Mouse (Mus musculus) limb, embryonic 14.5 days (tissue): Measurements from ENCODE around the gene Antxr1. TPM values are rescaled to one million over a fixed set of nuclear protein-coding genes. Genes with fewer than 3 reads are reported as not detected.

Experiments used
- ATAC-seq: fragments of 200-750 bp; cut with Nextera tagmentation; 2 replicates; pipeline ENCODE4 v1.8.0; 2017; ENCODE audit warnings: low read depth, moderate number of reproducible peaks, moderate TSS enrichment; ENCODE audit not compliant: low FRiP score
- DNase-seq: peaks from one replicate; pipeline ENCODE4 v3.0.0-alpha.2; 2015; ENCODE audit warnings: low spot score
- H3K27ac ChIP-seq: fragments of 300-500 bp; sonication (generic); replicated peaks from 2 replicates; pipeline ENCODE4 v1.5.1; 2014; ENCODE audit warnings: low read depth, mild to moderate bottlenecking, low read length, moderate library complexity, mixed read lengths
- H3K27me3 ChIP-seq: fragments of 300-500 bp; sonication (generic); 2 replicates; pipeline ENCODE4 v1.6.1; 2014; ENCODE audit warnings: low read length, mixed read lengths; ENCODE audit not compliant: control insufficient read depth, insufficient read depth
- H3K36me3 ChIP-seq: fragments of 300-500 bp; sonication (generic); 2 replicates; pipeline ENCODE4 v1.6.1; 2014; ENCODE audit warnings: mild to moderate bottlenecking, low read length, moderate library complexity, mixed read lengths; ENCODE audit not compliant: control insufficient read depth, insufficient read depth
- H3K4me1 ChIP-seq: fragments of 300-500 bp; sonication (generic); 2 replicates; pipeline ENCODE4 v1.6.1; 2014; ENCODE audit warnings: antibody characterized with exemption, low read length, mixed read lengths; ENCODE audit not compliant: control insufficient read depth, insufficient read depth
- H3K4me2 ChIP-seq: fragments of 300-500 bp; sonication (generic); replicated peaks from 2 replicates; pipeline ENCODE4 v1.6.1; 2014; ENCODE audit warnings: low read depth, mild to moderate bottlenecking, low read length, moderate library complexity; ENCODE audit not compliant: severe bottlenecking
- H3K4me3 ChIP-seq: fragments of 300-500 bp; sonication (generic); replicated peaks from 2 replicates; pipeline ENCODE4 v1.5.1; 2014; ENCODE audit warnings: low read length
- H3K9ac ChIP-seq: fragments of 300-500 bp; sonication (generic); 2 replicates; pipeline ENCODE4 v1.6.1; 2014; ENCODE audit warnings: mild to moderate bottlenecking, low read depth, low read length, moderate library complexity; ENCODE audit not compliant: severe bottlenecking
- H3K9me3 ChIP-seq: fragments of 300-500 bp; sonication (generic); 2 replicates; pipeline ENCODE4 v1.6.1; 2016; ENCODE audit warnings: low read length; ENCODE audit not compliant: control insufficient read depth
- POLR2A ChIP-seq: fragments of 200-500 bp; IDR thresholded peaks from 2 replicates; pipeline ENCODE4 v1.8.0; 2012; ENCODE audit warnings: inconsistent platforms, mild to moderate bottlenecking, moderate library complexity, borderline replicate concordance; ENCODE audit not compliant: insufficient read depth, insufficient read length; ENCODE audit errors: extremely low read depth
- WGBS: fragments of 180-500 bp; shearing (Covaris S2); extraction: QIAGEN DNeasy Blood & Tissue Kit; methylation state at CpG from one replicate; pipeline ENCODE4 v1.1.7; 2014; 5-methylcytosine and 5-hydroxymethylcytosine counted together
- polyA plus RNA-seq, 2 experiments: library from polyadenylated mRNA; depleted of rRNA in 1 of 2; stranded (reverse) in 1 of 2; unstranded in 1 of 2; fragments of >200 nt; fragmentation: Nextera tagmentation in 1 of 2; extraction: Ambion mirVana in 1 of 2; gene quantifications; 2 replicates each; pipeline versions ENCODE4 v1.2.1 to v1.2.3; 2012 to 2014

Gene Antxr1
- polyA plus RNA-seq, 2 experiments: 33.8 to 75.7 TPM

- H3K9ac ChIP-seq: no peak overlapping the region
- no peak for TF ChIP-seq POLR2A
- no peak overlapping the region for H3K4me2 ChIP-seq
- H3K4me1 ChIP-seq: peaks cover 2% of the 10 kb centered on the region; the same call in 1 of the 2 replicates
- no peaks in the 10 kb centered on the region for H3K9me3 ChIP-seq
- no peak for DNase-seq
- H3K27ac ChIP-seq: no peak overlapping the region
- WGBS: 83% methylated on average over 3 of the region's 3 CpGs
- ATAC-seq: no peak
- peaks cover 68% of the 10 kb centered on the region for H3K36me3 ChIP-seq
- no peaks in the 10 kb centered on the region for H3K27me3 ChIP-seq
- no peak overlapping the region for H3K4me3 ChIP-seq
Observed at GRCm38 (mm10) chr6:87171461-87171860, 164.2 kb downstream of the Antxr1 start.

GRCm38 (mm10) chr6:87170875-87171274 lies 164.7 kb downstream of the Antxr1 start:
- Histone ChIP-seq H3K9me3 (no peaks in the 10 kb centered on the region), H3K27me3 (no peaks in the 10 kb centered on the region), H3K4me3 (no peak overlapping the region), H3K36me3 (peaks cover 62% of the 10 kb centered on the region), H3K4me2 (no peak overlapping the region), H3K4me1 (peaks cover 8% of the 10 kb centered on the region), H3K27ac (no peak overlapping the region), H3K9ac (no peak overlapping the region)
- DNase-seq: no peak
- no peak for TF ChIP-seq POLR2A
- 82% methylated on average over 6 of the region's 6 CpGs for WGBS
- ATAC-seq: no peak

GRCm38 (mm10) chr6:87170277-87170676 lies 165.3 kb downstream of the Antxr1 start:
- WGBS: 91% methylated on average over 6 of the region's 6 CpGs
- H3K27ac ChIP-seq: no peak overlapping the region
- H3K27me3 ChIP-seq: no peaks in the 10 kb centered on the region
- no peaks in the 10 kb centered on the region for H3K9me3 ChIP-seq
- DNase-seq (no peak), ATAC-seq (no peak)
- H3K9ac ChIP-seq: no peak overlapping the region
- H3K4me2 ChIP-seq: no peak overlapping the region
- peaks cover 56% of the 10 kb centered on the region for H3K36me3 ChIP-seq
- no peak for TF ChIP-seq POLR2A
- H3K4me3 ChIP-seq: no peak overlapping the region
- H3K4me1 ChIP-seq: peaks cover 12% of the 10 kb centered on the region

GRCm38 (mm10) chr6:87168021-87168420 lies 167.6 kb downstream of the Antxr1 start:
- Histone ChIP-seq H3K27me3 (no peaks in the 10 kb centered on the region), H3K9ac (no peak overlapping the region), H3K9me3 (no peaks in the 10 kb centered on the region), H3K4me2 (no peak overlapping the region), H3K4me1 (peaks cover 12% of the 10 kb centered on the region), H3K4me3 (no peak overlapping the region), H3K36me3 (peaks cover 47% of the 10 kb centered on the region), H3K27ac (no peak overlapping the region)
- ATAC-seq: no peak
- no peak for TF ChIP-seq POLR2A
- WGBS: 93% methylated on average over 9 of the region's 9 CpGs
- DNase-seq: no peak

- 66% methylated on average over 12 of the region's 12 CpGs for WGBS
- Histone ChIP-seq H3K27ac (no peak overlapping the region), H3K27me3 (no peaks in the 10 kb centered on the region), H3K4me1 (peaks cover 17% of the 10 kb centered on the region), H3K4me2 (no peak overlapping the region), H3K4me3 (no peak overlapping the region), H3K36me3 (peaks cover 36% of the 10 kb centered on the region), H3K9ac (no peak overlapping the region), H3K9me3 (no peaks in the 10 kb centered on the region)
- DNase-seq (no peak), ATAC-seq (peak; percentile 21; the same call in 1 of the 2 replicates)
- TF ChIP-seq POLR2A: no peak
Observed at GRCm38 (mm10) chr6:87166673-87167305, 168.8 kb downstream of the Antxr1 start.
